Mouse (Mus musculus) erythroblast, adult 5-6 weeks (primary cell): ENCODE measurements around the gene Zfp94. TPM values are rescaled to one million over a fixed set of nuclear protein-coding genes. Genes with fewer than 3 reads are reported as not detected.

ENCODE experiments used
- total RNA-seq, 2 experiments: library from RNA; stranded (forward) in 1 of 2; stranded (reverse) in 1 of 2; fragments of 150-400 nt in 1 of 2; fragments of 200-764, 138-1000 nt in 1 of 2; gene quantifications; 2 replicates each; pipeline versions ENCODE4 v1.2.3 to v1.2.4; 2015 to 2017; ENCODE audit warnings: low replicate concordance in 2 of 2

Gene Zfp94
- total RNA-seq, 2 experiments from 2014 or later: 0.34 TPM; not detected in 1

Other genes with a start within 250 kb of the Zfp94 start
- 7.3 and 8.6 TPM in 2 replicates for gene Zfp180, start 234.7 kb downstream of the Zfp94 start, total RNA-seq (2015; ENCODE audit: low replicate concordance)
- 11.0 and 15.3 TPM in 2 replicates for gene Zfp180, start 234.7 kb downstream of the Zfp94 start, total RNA-seq (2017; ENCODE audit: low replicate concordance)
- gene Zfp112, start 204.4 kb downstream of the Zfp94 start, total RNA-seq (2015; ENCODE audit: low replicate concordance): not detected in 2 replicates
- 0.14 and 1.0 TPM in 2 replicates for gene Zfp112, start 204.4 kb downstream of the Zfp94 start, total RNA-seq (2017; ENCODE audit: low replicate concordance)
- 0.19 and 1.9 TPM in 2 replicates for gene Zfp235, start 182.5 kb downstream of the Zfp94 start, total RNA-seq (2015; ENCODE audit: low replicate concordance)
- 1.4 TPM in 2 replicates for gene Zfp235, start 182.5 kb downstream of the Zfp94 start, total RNA-seq (2017; ENCODE audit: low replicate concordance)
- gene Zfp114, start 141.6 kb downstream of the Zfp94 start, total RNA-seq (2015; ENCODE audit: low replicate concordance): not detected in 2 replicates
- gene Zfp114, start 141.6 kb downstream of the Zfp94 start, total RNA-seq (2017; ENCODE audit: low replicate concordance): 0.60 TPM in 1 of 2 replicates, not detected in the other
- gene Zfp111, start 105.2 kb downstream of the Zfp94 start, total RNA-seq (2015; ENCODE audit: low replicate concordance): 1.9 TPM in 2 replicates
- 0.43 and 1.3 TPM in 2 replicates for gene Zfp111, start 105.2 kb downstream of the Zfp94 start, total RNA-seq (2017; ENCODE audit: low replicate concordance)
- gene Zfp109, start 79.1 kb downstream of the Zfp94 start, total RNA-seq (2015; ENCODE audit: low replicate concordance): not detected in 2 replicates
- 2.1 TPM in 1 of 2 replicates, not detected in the other for gene Zfp109, start 79.1 kb downstream of the Zfp94 start, total RNA-seq (2017; ENCODE audit: low replicate concordance)
- gene Zfp108, start 61.9 kb downstream of the Zfp94 start, total RNA-seq (2015; ENCODE audit: low replicate concordance): 2.9 TPM in 1 of 2 replicates, not detected in the other
- not detected in 2 replicates for gene Zfp108, start 61.9 kb downstream of the Zfp94 start, total RNA-seq (2017; ENCODE audit: low replicate concordance)
- not detected in 2 replicates for gene Zfp93, start 46.2 kb downstream of the Zfp94 start, total RNA-seq (2015; ENCODE audit: low replicate concordance)
- gene Zfp93, start 46.2 kb downstream of the Zfp94 start, total RNA-seq (2017; ENCODE audit: low replicate concordance): 0.70 TPM in 1 of 2 replicates, not detected in the other
- 1.2 and 2.1 TPM in 2 replicates for gene Zfp61, start 15.4 kb downstream of the Zfp94 start, total RNA-seq (2015; ENCODE audit: low replicate concordance)
- 0.77 and 4.0 TPM in 2 replicates for gene Zfp61, start 15.4 kb downstream of the Zfp94 start, total RNA-seq (2017; ENCODE audit: low replicate concordance)
- not detected in 2 replicates for gene Tescl, start 17.3 kb upstream of the Zfp94 start, total RNA-seq (2015; ENCODE audit: low replicate concordance)
- not detected in 2 replicates for gene Tescl, start 17.3 kb upstream of the Zfp94 start, total RNA-seq (2017; ENCODE audit: low replicate concordance)
- not detected in 2 replicates for gene Lypd5, start 32.5 kb upstream of the Zfp94 start, total RNA-seq (2015; ENCODE audit: low replicate concordance)
- gene Lypd5, start 32.5 kb upstream of the Zfp94 start, total RNA-seq (2017; ENCODE audit: low replicate concordance): not detected in 2 replicates
- 102 and 125 TPM in 2 replicates for gene Kcnn4, start 53.6 kb upstream of the Zfp94 start, total RNA-seq (2015; ENCODE audit: low replicate concordance)
- 244 and 272 TPM in 2 replicates for gene Kcnn4, start 53.6 kb upstream of the Zfp94 start, total RNA-seq (2017; ENCODE audit: low replicate concordance)
- gene Smg9, start 83.0 kb upstream of the Zfp94 start, total RNA-seq (2015; ENCODE audit: low replicate concordance): 9.6 and 11.1 TPM in 2 replicates
- gene Smg9, start 83.0 kb upstream of the Zfp94 start, total RNA-seq (2017; ENCODE audit: low replicate concordance): 13.3 and 16.0 TPM in 2 replicates
- gene Irgc1, start 135.6 kb upstream of the Zfp94 start, total RNA-seq (2015; ENCODE audit: low replicate concordance): not detected in 2 replicates
- not detected in 2 replicates for gene Irgc1, start 135.6 kb upstream of the Zfp94 start, total RNA-seq (2017; ENCODE audit: low replicate concordance)
- gene Plaur, start 145.8 kb upstream of the Zfp94 start, total RNA-seq (2015; ENCODE audit: low replicate concordance): 28.4 and 30.9 TPM in 2 replicates
- 19.4 and 34.9 TPM in 2 replicates for gene Plaur, start 145.8 kb upstream of the Zfp94 start, total RNA-seq (2017; ENCODE audit: low replicate concordance)
- not detected in 2 replicates for gene Cadm4, start 165.4 kb upstream of the Zfp94 start, total RNA-seq (2015; ENCODE audit: low replicate concordance)
- gene Cadm4, start 165.4 kb upstream of the Zfp94 start, total RNA-seq (2017; ENCODE audit: low replicate concordance): 0.77 TPM in 1 of 2 replicates, not detected in the other
- not detected in 2 replicates for gene Zfp428, start 190.3 kb upstream of the Zfp94 start, total RNA-seq (2015; ENCODE audit: low replicate concordance)
- gene Zfp428, start 190.3 kb upstream of the Zfp94 start, total RNA-seq (2017; ENCODE audit: low replicate concordance): not detected in 2 replicates
- gene AC161166.1, start 195.8 kb upstream of the Zfp94 start, total RNA-seq (2015; ENCODE audit: low replicate concordance): not detected in 2 replicates
- gene AC161166.1, start 195.8 kb upstream of the Zfp94 start, total RNA-seq (2017; ENCODE audit: low replicate concordance): not detected in 2 replicates
- gene Irgq, start 214.0 kb upstream of the Zfp94 start, total RNA-seq (2015; ENCODE audit: low replicate concordance): 0.42 TPM in 1 of 2 replicates, not detected in the other
- gene Irgq, start 214.0 kb upstream of the Zfp94 start, total RNA-seq (2017; ENCODE audit: low replicate concordance): 1.4 and 1.6 TPM in 2 replicates
- not detected in 2 replicates for gene Pinlyp, start 229.5 kb upstream of the Zfp94 start, total RNA-seq (2015; ENCODE audit: low replicate concordance)
- not detected in 2 replicates for gene Pinlyp, start 229.5 kb upstream of the Zfp94 start, total RNA-seq (2017; ENCODE audit: low replicate concordance)
- 7.5 and 9.4 TPM in 2 replicates for gene Xrcc1, start 229.6 kb upstream of the Zfp94 start, total RNA-seq (2015; ENCODE audit: low replicate concordance)
- 15.9 and 18.0 TPM in 2 replicates for gene Xrcc1, start 229.6 kb upstream of the Zfp94 start, total RNA-seq (2017; ENCODE audit: low replicate concordance)